Mouse (Mus musculus) mesoderm, embryonic 11.5 days (tissue): ENCODE data around the gene Trpm3.

ENCODE experiments used
- DNase-seq: peaks from one replicate; pipeline ENCODE4 v3.0.0-alpha.2; 2012; ENCODE audit warnings: low read depth, low spot score

Trpm3 gene

DNA sequence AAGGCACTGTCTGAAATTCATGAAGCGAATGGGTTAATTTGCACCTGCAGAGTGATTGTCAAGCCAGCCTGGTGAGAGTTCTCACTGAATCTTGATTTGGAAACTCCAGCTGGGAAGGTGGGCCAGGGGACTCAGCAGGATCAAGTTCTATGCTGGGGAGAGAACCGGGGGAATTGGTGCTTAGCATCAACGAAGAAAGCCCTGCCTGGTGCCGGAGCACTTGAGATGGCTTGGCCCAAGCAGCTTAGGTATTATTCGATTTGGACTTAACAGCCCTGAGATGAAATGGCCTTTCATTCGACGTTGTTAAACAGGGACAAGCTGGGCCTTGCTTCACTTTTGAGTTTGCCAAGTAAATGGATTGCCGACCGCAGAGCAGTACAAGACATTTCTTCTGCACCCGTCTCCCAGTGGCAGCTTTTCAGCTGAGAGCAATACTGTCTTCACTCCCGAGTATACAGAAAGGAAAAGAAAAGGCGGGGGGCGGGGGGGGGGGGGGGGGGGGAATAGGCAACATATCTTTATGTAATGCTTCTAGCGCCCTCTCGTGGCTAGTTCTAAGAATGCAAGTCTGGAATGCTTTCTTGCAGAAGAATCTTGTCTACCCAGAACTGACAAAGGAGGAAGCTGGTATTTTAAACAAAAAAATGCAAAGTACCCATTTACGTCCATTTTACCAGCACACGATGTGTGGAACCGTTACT is 165.3 kb downstream of the Trpm3 start:
- DNase-seq = peak; percentile 90

DNA sequence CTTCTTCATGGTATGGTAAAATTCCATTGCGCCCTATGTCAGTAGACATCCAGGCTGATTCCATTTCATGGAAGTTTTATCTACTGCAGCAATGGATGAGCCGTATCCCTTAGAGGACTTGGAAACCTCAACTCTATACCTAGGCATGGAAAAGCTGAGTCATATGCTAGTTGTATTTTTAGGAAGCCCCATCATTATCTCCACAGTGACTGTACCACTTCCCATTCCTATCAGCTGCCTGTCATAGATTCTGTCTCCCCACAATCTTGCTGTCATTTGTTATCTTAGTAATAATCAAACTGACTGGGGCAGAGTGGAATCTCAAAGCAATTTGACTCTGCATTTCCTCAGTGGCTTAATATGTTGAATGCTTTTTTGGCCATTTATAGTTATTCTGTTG is 169.2 kb downstream of the Trpm3 start:
- no peak for DNase-seq

- DNase-seq = no peak
Observed at GRCm38 (mm10) chr19:22317306-22317705, 178.5 kb downstream of the Trpm3 start.

GRCm38 (mm10) chr19:22326813-22327212 is 188.0 kb downstream of the Trpm3 start:
- no peak for DNase-seq

DNA sequence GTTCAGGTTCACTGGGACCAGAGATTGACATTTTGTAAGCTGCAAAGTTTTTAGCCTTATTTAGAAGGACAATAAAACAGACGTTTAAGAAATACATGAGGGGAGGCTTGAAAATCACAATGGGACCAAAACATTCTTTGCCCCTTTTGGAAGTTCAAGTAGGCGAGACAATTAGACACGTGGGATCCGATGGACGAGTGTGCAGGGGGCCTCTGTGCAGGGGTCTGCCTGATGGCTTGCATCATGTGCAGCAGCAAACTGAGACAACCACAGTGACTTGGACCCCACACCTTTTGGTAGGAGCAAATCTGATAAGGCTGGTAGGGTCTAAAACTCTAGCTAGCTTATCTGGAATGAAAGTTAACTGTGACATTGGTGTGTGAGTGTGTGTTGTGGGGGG is 188.4 kb downstream of the Trpm3 start:
- no peak for DNase-seq

GRCm38 (mm10) chr19:22336278-22336677 is 197.4 kb downstream of the Trpm3 start:
- DNase-seq = no peak

DNA sequence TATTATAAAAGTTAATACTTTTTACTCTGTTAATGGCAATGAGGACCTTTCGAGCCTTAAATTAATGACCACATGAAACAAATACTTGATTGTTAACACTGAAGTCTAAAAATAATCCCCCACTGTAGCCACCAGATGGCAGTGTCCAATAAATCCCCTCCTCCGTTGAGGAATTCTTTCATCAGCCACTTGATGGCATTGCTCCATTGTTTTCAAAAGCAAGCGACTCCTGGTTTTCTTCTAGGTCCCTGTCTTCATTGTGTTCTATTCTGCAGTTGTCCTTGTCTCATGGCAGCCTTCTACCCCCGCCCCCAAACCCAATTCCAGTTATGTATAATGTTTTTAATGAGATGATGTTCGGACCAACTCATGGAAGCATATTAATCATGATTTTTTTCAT is 198.6 kb downstream of the Trpm3 start:
- DNase-seq = peak; percentile 75

GRCm38 (mm10) chr19:22338927-22339326 is 200.1 kb downstream of the Trpm3 start:
- DNase-seq = no peak

- peak; percentile 12 for DNase-seq
Observed at GRCm38 (mm10) chr19:22354037-22354541, 215.2 kb downstream of the Trpm3 start.

DNA sequence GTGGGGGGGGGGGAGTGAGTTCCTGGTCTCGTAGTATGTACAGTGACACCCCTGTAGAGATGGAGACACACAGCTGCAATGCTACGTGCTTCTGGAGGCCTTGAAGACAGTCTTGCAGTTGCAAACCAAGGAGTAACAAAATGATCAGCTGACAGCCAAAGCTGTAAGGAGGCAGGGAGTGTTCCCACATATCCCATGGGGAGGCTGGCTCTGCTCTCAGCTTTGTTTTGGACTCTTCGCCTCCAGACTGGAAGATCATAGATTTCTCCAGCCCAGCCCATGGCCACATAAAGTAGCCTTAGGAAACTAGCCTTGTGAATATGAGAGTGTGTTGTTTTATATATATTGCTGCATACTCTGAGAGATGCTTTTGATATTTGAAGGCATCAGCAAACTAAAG is 248.0 kb downstream of the Trpm3 start:
- no peak for DNase-seq

GRCm38 (mm10) chr19:22394700-22395099 is 255.9 kb downstream of the Trpm3 start:
- no peak for DNase-seq

DNA sequence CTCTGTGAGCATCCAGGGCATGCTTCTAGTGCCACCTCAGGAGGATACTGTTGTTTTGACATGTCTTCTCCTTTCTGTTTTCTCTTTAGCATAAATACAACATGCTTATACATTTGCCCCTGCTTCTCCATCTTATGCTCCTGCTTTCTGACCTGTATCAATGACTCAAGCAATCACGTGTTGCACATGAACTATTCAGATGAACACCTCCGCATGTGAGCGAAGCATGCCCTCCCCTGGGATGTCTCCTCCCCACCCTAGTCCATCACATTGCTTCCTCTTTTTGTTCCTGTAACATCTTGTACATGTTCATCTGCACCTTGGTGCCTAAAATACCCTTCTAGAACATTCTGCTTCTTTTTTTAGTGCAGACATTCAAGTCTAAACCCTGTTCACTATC is 265.2 kb downstream of the Trpm3 start:
- DNase-seq = no peak

DNA sequence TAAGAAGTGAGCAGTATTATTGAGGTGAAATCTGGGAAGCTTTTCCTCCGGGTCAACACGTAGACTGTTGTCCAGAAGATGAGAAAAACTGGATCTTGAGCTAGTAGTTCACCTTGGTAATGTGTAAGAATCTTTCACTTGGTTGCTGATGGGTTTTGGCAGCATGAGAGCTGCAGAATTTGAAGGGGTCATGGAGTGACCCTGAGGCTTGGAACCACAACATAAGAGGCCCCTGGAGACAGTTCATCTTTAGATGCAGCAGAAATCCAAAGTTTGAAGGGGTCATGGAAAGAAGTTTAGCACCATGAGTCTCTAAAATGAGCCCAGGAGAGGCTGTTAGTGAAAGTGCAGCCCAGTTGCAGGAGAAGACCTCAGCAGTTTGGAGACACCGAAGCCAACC is 279.4 kb downstream of the Trpm3 start:
- DNase-seq = no peak

DNA sequence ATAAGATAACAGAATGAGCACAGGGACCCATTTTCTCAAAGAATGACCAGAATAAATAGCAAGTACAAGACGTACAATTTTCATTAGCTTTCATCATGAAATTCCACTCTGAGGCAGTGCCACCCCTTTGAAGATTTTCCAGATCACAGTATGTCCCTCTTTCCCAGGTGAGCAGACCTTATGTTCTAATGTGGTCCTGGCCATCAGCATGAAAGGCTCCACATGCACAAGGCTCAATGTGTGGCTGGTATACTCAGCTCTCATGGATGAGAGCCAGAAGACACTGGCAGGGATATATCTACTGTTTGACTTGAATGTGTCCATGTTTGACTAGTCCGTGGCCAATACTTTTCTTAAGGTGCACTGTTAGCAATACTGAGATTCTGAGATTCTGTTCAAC is 298.4 kb downstream of the Trpm3 start:
- no peak for DNase-seq

DNA sequence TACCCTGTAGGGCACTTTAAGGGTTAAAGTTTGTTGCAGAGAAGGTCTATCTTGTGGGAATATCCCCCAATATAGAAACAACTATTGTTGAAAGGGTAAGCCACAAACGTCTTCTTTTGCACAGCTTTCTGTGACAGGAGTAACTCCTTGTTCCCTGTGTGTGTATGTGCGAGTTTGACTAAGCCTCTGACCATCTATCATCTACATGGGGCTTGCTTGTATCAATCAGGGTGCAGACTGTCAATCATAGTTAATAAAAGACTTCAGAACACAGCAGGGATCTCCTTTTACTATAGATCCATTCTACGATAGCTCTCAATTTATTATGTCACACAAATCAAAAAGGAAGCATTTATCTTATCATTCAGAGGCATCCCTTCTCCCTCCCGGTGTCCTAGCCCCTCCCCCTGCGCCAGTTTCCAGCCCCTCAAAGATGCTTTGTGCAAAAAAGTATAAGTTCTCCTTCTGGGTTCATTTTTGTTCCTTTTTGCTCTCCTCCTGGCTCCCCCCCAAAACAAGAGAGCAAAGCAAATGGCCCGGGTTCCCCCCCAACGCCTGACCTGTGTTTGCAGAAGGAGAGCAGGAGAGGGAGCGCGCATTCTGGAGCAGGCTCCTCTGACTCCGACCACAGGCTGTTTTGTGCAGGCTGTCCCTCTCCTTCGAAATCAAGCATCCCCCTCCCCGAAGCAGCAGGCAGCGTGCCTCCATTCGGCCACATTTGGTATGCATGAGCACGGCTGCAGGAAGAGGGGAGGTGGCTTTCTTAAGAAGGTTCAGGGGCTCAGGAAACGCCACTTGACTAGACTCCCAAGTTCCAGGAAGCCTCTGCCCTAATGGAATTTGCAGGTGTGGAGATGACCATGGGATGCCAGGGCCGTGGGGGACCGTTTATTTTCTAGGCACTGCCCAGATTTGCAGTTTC is 308.8 kb downstream of the Trpm3 start:
- peak; percentile 53 for DNase-seq

DNA sequence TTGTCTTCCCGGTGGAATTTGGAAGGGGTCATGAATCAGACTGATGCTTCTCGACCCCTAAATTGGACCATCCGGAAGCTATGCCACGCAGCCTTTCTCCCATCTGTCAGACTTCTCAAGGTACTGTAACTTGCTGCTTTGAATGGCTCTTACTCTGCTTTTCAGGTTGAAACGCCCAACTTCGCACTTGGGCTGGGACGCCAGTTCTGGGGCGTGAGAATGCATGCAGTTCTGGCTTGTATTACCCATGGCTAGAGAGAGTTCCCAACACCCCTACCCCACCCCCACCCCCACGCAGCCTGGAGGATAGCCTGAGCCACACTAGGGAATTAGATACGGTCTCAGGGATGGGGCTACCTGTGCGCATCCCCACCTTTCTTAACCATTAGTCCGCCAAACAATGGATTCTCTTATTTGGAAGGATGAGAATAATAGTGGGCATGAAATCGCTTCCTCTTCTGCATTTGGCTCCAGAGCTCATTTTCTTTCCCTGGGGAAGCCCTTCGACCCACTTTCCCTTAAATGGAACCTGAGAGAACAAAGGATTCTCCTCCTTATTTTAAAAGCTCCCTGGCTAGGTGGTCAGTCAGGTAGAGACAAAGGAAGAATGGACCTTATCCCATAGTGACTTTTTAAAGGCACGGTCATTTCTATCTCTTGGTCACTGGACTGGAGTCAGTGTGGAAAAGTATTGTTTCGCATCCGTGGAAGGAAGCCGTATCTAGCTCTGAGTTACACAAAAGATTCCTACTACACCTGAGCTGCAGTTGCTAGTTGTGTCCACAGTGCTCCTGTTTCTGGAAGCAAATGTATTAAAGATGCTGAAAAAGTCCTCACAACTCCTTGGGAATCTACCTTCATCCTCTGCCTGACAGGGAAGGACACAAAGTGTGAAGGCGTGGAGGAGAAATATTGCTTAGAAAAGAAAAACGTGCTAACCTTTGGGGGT is 309.8 kb downstream of the Trpm3 start:
- peak; percentile 18 for DNase-seq

DNA sequence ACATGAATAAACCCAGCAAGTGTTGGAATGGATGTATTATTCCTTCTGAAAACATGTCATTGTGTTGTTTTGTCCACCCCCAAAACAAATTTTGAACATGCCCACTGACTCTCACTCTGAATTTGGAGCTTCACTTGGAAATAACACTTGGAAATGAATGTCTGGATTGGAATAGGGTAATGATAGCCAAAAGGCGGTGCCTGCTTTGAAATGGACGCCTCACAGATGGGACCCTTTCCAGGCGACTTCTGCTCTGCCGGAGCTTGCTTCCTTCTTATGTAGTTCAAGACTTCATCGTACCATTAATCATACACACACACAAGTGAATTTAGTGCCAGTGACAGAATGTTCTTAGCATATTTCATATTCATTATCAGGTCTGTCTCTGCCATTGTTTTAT is 312.4 kb downstream of the Trpm3 start:
- DNase-seq = no peak

- no peak for DNase-seq
Observed at GRCm38 (mm10) chr19:22456935-22457334, 318.1 kb downstream of the Trpm3 start.

DNA sequence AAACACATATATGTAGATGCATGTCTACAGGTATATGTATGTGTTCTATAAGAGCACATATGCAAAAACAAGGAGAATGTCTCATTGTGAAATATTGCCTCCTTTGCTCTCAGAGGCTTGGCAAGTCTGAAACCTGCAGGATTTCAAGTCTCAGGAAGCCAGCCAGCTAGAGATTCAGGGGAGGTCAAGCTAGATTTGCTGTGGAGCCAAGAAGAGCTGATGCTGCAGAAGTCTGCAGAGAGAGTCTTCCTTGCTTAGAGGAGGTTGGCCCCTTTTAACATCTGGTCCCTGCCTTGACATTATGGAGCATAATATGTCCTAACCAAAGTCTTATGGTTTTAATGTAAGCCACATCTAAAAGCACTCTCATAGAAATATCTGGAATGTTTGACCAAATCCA is 323.2 kb downstream of the Trpm3 start:
- no peak for DNase-seq

- no peak for DNase-seq
Observed at GRCm38 (mm10) chr19:22463506-22463905, 324.7 kb downstream of the Trpm3 start.

GRCm38 (mm10) chr19:22469608-22470007 is 330.8 kb downstream of the Trpm3 start:
- no peak for DNase-seq
